Mouse (Mus musculus) kidney, adult 2 months (tissue): ENCODE data around the gene Nrsn2.

Experiments used
- CTCF ChIP-seq: fragments of 200-500 bp; conservative IDR thresholded peaks from 2 replicates; pipeline ENCODE4 v1.5.1; 2011; ENCODE audit warnings: low read depth, mild to moderate bottlenecking, control low read depth, low read length, moderate library complexity, mixed read lengths; ENCODE audit not compliant: insufficient read depth, insufficient read length
- POLR2A ChIP-seq: fragments of 200-500 bp; IDR thresholded peaks from one replicate; pipeline ENCODE4 v1.6.1; 2011; ENCODE audit warnings: low read depth, low read length, control low read depth

DNA sequence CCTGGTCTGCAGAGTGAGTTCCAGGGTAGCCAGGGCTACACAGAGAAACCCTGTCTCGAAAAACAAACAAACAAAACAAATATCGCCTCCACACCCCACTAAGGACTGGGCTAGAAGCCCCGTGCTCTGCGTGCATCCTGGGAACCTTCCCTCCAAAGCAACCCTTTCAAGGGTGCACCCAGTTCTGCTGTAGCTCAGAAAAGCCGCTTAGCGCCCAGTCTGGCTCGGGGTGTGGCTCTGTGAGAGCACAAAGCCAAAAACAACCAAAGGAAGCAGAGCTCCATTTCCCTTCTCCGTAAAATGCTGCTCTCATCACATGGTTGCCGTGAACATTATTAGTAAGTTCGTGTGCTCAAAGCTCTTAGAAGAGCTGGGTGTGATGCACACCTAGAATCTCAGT is 32.1 kb downstream of the Nrsn2 start:
- no peak for TF ChIP-seq CTCF
- no peak for TF ChIP-seq POLR2A
